Comparison of ENCODE assay signal across 9 mouse cellular contexts in the genomic region with DNA sequence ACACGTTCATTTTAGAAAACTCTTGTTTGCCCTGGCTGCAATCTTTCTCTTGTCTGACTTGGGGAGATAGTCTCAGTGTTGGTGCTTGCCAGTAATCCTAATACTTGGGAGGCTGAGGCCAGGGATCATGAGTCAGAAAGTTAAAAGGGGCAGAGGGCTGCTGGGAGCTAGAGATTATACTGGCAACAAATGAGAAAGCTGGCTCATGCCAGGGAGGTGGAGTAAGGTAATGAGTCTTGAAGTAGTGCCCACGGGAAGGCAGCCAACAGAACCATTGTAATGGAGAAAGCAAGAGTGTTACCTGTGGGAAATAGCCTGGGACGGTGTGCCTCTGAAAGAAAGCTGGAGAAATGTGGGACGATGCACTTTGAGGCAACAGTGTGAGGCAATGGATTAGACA. TPM values are rescaled to one million over a fixed set of nuclear protein-coding genes. Genes with fewer than 3 reads are reported as not detected.
A peak's percentile ranks its signal among the peaks of the same experiment; 100 is the strongest.
DNase-seq lines count a peak whose midpoint lies in the region; TF ChIP-seq lines count a peak whose summit lies in the region.
"Had no signal": no experiment of that assay in that cellular context is flagged by ENCODE, and none has a peak within 500 bp of the region (broad histone marks: within the 10 kb centered on the region; RNA-seq: fewer than 3 reads in every experiment).

No protein-coding gene starts in this region.

- no peak for TF ChIP-seq POLR2A in liver, adult 2 months (IDR thresholded peaks at IDR 0.05; ENCODE audit: extremely low read depth, insufficient read depth, low read length)

- intact Hi-C loops in heart, postnatal 36 days (cut with DNase I) = loop anchor here (1.0 kb wide), 1 partner anchor 36 kb away; no protein-coding TSS in a partner anchor

- H3K9ac ChIP-seq in liver, adult 2 months (ENCODE audit: low read depth, low read length) = peak overlapping the region; percentile 46; the same call in 1 of the 2 replicates

- H3K79me2 ChIP-seq in liver, adult 2 months (ENCODE audit: control insufficient read depth, insufficient read depth, low read length) = peaks cover 13% of the 10 kb centered on the region; the same call in 1 of the 2 replicates

- 21% methylated on average over 4 of the region's 4 CpGs for WGBS in liver, adult 2 months

- 0 out of 2 replicates have a peak, but pooled peaks cover 2% of the 10 kb centered on the region for H3K36me3 ChIP-seq in liver, adult 2 months (ENCODE audit: control insufficient read depth, insufficient read depth, low read length)

- H3K4me1 ChIP-seq in liver, adult 2 months (ENCODE audit: control insufficient read depth, insufficient read depth, low read length) = peaks cover 22% of the 10 kb centered on the region

- H3K27ac ChIP-seq in liver, adult 2 months (replicated peaks; ENCODE audit: insufficient read depth, low read depth, low read length) = peak overlapping the region; percentile 87

- peak; percentile 87 for DNase-seq in liver, adult 2 months (ENCODE audit: extremely low read depth, low read depth, low spot score)
- no peak for DNase-seq in liver
- peak; percentile 35 to 48 for DNase-seq in heart, postnatal 36 days
- DNase-seq in kidney, postnatal 25 days = peak; percentile 93 to 94
- peak; percentile 32 for DNase-seq in ovary, postnatal 36 days (ENCODE audit: low spot score)
- no peak for DNase-seq in right cerebral cortex, postnatal 4 days
- DNase-seq in spleen, postnatal 4 days (ENCODE audit: low spot score in 2 of 2) = no peak
- DNase-seq: cerebellum, adult 11 months; spleen, adult 18-20 months had no signal

- no peak for TF ChIP-seq CTCF in liver, adult 2 months (IDR thresholded peaks at IDR 0.05; ENCODE audit: low read depth, low read length)

- H3K27me3 ChIP-seq in liver, adult 2 months (ENCODE audit: control insufficient read depth, insufficient read depth, low read length) = no peaks in the 10 kb centered on the region

- H3K4me3 ChIP-seq in liver, adult 2 months (ENCODE audit: insufficient read depth, low read depth, low read length) = no peak overlapping the region

RNA-seq across cellular contexts. Expression of a gene that starts 6.0 kb away (rescaled TPM):
- 4.0 and 9.3 TPM in 2 replicates for total RNA-seq in liver, adult 2 months (2014; rRNA removed)
- 57.1 and 65.8 TPM in 2 replicates for polyA plus RNA-seq in liver, adult 2 months (2012; rRNA removed)
- total RNA-seq in heart, postnatal 36 days (2021) = 10 to 100 TPM in 1 of 2 experiments, 1 to 10 TPM in 1; 9.6 to 17.4 TPM

RNA-seq across cellular contexts. Expression of a gene that starts 23.0 kb away (rescaled TPM):
- total RNA-seq in liver, adult 2 months (2014; rRNA removed) = 19.9 and 21.5 TPM in 2 replicates
- polyA plus RNA-seq in liver, adult 2 months (2012; rRNA removed) = 5.9 and 6.2 TPM in 2 replicates
- total RNA-seq in heart, postnatal 36 days (2021) = 100 to 1,000 TPM; 113 to 120 TPM

RNA-seq across cellular contexts. Expression of a gene that starts 39.2 kb away (rescaled TPM):
- total RNA-seq in liver, adult 2 months (2014; rRNA removed) = 1.3 and 1.5 TPM in 2 replicates
- polyA plus RNA-seq in liver, adult 2 months (2012; rRNA removed) = 1.8 and 2.1 TPM in 2 replicates
- 1 to 10 TPM; 5.0 to 7.6 TPM for total RNA-seq in heart, postnatal 36 days (2021)

Comparison
In these comparisons a context has a peak if more than half of its experiments do, and no peak if none do; other contexts are left out.
1. DNase-seq: peak in liver, adult 2 months (single experiment), heart, postnatal 36 days (2 of 2), kidney, postnatal 25 days (2 of 2) and ovary, postnatal 36 days (single experiment); none in liver (single experiment), right cerebral cortex, postnatal 4 days (single experiment) and spleen, postnatal 4 days (0 of 2).